Mouse (Mus musculus) cerebellum, adult 11-12 months (tissue): ENCODE measurements around the gene Cirbp.
"Not testable (repeated sequence)": the region's sequence is repeated elsewhere in the genome, so short reads cannot be mapped to it uniquely, and the experiment has no call there.

Source experiments
- DNase-seq: peaks from one replicate; pipeline ENCODE4 v3.0.0; 2022

Cirbp gene

DNA sequence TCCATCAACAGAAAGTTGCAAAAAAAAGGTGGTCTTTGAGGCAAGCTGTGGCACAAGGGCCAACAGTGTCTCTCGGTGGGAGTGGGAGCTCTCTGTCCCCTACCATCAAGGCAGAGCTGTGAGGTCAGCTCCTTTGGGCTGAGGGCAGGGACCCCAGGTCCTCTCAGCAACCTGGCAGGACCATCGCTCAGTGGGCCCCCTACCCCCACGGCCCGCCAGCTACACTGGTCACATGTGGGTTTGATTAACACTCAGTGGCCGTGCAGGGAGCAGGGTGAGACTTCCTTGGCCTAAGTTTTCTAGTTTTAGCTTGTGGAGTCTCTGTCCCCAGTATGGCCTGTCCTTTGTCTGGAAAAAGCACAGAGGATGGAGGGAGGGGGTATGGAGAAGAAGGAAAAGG lies 15.0 kb downstream of the Cirbp start:
- DNase-seq = peak; percentile 43

DNA sequence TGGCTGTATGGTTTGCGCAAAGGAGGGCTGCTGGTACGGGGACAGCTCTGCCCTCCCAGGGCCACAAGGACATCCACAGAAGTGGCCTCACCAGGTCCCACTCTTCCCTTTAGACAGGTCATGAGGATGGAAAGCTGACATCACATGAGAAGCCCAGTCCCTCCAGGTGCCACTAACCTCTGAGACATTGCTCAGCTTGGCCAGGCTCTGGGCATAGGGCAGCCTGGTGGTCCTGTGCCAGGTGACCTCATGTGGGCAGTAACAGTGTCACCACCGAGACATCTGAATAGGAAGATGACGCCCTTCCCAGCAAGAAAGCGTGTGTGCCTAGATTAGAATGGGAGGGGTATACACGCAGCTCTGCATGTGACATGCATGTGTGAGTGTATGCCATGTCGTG lies 16.8 kb downstream of the Cirbp start:
- DNase-seq = no peak

DNA sequence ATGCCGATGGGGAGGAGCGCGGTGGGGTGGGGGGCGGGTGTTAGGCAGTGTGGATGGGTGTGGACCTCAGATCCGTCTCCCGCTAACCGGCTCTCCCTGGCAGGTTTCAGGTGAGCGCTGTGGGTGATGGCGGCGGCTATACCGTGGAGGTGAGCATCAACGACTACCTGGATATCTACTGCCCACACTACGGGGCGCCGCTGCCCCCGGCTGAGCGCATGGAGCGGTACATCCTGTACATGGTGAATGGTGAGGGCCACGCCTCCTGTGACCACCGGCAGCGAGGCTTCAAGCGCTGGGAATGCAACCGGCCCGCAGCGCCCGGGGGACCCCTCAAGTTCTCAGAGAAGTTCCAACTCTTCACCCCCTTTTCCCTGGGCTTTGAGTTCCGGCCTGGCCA lies 20.9 kb downstream of the Cirbp start:
- DNase-seq = no peak

DNA sequence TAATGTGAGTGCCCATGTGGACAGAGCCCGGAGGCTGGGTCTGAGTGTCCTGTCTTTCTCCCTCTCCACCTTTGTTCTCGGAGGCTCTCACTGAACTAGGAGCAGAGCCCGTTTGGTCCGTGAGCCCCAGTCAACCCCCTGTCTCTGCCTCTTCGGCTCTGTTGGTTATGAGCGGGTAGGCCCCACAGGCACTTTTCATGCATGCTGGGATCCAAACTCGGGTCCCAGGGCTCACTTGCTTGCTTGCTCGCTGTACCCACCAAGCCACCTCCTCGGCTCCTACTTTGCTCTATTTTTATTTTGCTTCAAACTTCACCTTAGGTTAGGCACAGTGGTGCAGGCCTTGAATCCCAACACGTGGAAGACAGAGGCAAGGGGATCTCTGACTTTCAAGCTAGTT lies 22.0 kb downstream of the Cirbp start:
- DNase-seq = no peak

DNA sequence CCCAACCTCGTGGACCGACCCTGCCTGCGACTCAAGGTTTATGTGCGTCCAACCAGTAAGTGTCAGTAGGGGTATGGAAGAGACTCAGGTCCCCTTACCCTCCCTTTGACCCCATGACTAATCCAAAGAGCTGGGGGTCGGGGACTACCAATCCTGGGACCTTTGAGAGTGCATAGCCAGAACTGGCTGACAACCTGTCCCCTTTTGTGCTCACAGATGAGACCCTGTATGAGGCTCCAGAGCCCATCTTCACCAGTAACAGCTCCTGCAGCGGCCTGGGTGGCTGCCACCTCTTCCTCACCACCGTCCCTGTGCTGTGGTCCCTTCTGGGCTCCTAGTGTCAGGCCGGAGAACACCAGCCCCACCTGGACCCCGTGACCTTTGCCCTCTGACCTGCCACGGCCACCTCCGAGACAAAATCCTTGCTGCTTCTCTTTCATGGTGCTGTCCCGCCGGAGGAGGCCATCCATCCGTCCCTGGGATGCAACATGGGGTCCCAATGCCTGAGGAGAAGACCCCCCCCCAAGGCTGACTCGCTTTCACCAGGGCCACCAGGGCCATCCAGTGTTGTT lies 22.8 kb downstream of the Cirbp start:
- no peak for DNase-seq

DNA sequence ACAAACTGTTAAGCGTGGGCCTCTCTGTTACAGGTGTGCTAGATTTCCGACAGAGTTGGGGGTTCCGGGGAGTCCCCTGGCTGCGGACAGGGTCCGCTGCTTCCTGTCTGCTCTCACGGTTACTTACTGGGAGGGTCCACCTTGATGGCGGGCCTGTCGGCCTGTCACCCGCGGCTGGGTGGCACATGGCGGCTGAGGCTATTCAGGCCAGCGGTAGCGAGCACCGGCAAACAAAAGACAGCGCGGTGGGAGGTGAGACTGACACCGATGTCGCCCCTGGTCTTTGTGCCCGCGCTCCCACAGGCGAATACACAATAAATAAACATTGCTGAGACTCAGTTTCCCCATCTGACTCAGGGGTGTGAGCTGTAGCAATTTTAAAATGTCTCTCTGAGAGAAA lies 24.2 kb downstream of the Cirbp start:
- peak; percentile 14 for DNase-seq

DNA sequence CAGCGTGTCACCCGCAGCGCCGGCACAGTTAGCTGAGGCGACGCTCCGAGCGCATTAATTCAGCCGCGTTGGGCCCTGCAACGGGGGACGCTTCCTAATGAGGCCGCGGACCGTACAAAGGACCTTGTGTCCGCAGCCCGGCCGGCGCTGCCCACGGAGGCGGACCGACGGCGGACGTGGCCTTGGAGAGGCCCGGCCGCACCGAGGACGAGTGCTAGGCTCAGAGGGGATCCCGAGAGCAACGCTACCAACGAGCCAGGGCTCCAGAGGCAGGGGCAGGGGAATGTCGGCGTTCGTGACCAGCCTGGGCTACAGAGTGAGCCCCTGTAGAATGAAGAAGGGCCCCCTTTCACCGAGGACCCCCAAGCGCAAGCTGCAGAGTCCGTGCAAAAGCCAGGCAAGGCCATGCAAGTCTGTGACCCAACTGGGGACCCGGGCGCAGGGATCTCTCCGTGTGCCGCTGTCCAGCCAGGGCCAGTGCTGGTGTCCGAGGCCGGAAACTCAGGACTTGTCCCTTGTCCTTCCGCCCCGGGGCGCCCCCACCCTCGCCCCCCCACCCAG lies 24.8 kb downstream of the Cirbp start:
- peak; percentile 39 for DNase-seq

DNA sequence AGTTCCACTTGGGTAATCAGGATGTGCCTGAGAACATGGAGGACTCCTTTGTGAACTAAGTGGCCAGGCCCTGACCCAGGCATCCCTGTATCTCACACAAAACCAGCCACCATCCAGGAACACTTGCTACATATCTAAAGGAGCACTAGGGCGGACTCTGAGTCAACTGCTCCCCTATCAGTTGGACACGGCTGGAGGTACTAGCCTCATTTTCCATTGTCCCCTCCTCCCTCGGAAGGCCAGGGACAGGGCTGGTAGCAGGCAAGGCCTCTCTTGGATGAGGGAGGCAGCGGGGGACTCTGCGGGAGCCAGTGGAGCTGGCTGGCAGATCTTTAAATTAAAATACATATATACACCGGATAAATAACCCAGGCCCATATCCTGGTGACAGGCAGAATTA lies 28.2 kb downstream of the Cirbp start:
- no peak for DNase-seq

DNA sequence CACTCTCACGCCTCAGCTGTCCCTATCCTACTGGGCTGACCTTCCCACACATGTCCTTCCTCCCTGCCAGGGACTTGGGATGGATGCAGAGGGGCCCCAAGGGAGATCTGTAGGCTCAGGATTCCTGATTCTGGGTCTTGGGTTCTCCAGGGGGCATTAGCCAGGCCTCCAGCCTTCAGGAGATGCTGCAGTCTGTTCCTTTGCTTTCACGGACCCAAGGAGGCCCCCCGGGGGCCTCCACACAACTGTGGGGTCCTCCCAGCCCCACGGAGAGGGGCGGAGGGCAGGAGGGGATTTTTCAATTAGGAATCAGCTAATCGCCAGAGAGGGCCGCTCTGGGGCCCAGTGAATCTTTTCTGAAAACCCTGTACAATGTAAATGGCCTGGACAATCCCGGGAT lies 28.7 kb downstream of the Cirbp start:
- DNase-seq = no peak

DNA sequence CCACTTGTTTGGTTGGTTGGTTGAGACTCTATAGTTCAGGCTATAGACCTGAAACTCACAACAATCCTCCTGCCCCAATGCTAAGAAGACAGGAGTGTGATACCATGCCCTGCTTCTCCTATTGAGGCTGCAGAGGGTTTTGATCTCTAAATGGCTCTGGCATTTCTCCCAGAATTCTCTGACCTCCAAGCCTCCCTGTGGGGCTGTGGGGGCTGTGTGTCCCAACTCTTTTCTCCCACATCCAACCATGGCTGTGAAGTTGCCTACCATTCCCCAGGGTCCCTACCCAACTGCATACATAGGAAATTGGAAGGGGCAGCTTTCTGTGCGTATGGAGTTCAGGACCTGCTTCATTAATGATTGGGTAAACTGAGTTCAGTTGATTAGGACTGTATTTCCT lies 30.4 kb downstream of the Cirbp start:
- DNase-seq = no peak

DNA sequence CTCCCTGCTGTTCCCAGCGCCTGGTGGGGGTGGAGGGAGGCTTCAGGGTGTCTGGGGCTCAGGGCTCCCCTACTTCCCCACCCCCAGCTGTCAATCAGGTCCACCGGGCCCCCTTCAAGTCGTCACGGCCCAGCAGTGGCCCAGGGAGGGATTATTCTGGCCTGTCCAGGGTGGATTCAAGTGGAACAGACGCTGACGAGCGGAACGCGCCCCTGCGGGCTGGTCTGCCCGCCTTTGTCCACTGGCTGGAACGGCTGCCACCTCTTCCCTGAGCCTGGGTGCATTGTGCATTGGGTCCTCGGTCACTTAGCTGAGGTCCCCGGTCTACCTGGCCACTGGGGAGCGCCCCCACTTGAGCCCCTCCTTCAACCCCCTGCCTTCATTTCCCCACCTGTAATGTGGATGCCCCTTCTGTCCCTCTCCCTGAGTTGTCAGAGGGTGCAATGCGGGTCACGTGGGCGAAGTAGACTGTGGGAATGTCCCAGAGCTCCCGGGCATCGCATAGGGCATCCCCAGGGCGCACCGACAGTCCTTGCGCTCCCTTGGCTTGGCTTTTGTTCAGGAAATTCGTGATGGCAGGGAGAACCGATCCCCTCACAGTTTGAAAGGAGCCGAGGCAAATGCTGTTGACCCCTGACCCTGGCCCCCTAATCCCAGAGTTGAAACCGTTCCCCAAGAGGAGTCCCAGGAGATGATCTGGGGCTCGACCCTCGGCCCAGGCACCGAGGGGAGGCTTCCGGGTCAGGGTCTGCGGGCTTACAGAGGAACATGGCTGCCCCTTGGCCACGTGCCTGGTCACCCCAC lies 31.2 kb downstream of the Cirbp start:
- no peak for DNase-seq

DNA sequence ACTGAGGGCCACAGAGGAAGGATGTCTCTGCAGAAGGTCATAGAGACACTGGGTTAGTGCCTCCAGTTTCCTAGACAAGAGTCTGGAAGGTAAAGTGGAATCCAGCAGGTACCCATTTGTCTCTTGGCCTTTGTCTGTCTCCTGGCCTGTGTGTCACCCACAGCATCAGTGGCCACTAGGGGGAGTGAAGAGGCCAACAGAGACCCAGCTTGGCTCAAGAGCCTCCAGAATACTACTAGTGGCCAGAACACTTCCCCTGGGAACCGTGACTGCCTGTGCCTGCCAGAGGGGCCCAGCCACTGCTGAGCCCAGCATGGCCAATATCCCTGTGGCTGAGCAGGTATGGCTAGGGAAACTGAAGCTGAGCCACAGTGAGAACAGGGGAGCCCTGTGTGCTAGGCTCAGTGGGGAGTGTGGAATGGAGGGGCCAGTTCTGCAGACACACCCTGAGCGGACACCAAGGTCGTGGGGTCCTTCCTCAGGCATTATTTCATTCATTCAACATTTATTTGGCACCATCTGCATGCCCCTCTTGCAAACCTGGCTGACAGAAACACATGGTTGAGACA lies 33.7 kb downstream of the Cirbp start:
- peak; percentile 82 for DNase-seq

DNA sequence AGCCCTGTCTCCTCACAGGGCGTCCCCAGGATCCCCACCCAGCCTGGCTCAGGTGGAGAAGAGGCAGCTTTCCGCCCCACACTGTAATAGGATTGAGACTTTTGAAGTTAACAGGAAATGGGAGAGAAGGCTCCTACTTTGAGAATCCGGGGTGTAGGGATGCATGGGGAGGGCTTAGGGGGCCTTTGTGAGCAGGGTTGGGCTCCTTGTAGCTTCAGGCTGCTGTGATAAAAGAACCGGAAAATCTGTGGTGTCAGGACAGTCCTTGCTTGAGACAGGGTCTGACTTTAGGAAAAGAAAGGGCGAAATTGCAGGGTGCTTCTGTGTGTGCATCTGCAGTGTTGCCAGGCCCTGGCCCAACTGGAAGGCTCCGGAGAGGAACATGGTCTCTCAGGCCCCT lies 34.7 kb downstream of the Cirbp start:
- no peak for DNase-seq

DNA sequence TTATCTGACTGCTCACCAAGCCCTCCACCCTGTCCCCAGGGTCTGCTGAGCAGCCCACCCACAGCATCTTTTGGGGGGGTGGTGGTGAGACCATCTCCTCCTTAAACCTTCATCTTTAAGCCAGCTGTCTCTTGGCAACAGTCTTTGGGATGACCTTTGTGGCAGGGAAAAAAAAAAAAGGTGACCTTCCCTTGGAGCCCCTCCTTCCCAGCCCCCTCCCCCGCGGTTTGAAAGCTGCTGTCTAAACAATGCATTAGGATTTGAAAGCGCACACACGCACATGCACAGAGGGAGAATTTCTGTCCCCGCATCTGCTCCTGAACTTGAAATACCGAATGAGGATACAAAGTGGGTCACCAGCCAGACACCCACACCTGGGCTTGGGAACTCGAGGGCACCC lies 38.3 kb downstream of the Cirbp start:
- no peak for DNase-seq

DNA sequence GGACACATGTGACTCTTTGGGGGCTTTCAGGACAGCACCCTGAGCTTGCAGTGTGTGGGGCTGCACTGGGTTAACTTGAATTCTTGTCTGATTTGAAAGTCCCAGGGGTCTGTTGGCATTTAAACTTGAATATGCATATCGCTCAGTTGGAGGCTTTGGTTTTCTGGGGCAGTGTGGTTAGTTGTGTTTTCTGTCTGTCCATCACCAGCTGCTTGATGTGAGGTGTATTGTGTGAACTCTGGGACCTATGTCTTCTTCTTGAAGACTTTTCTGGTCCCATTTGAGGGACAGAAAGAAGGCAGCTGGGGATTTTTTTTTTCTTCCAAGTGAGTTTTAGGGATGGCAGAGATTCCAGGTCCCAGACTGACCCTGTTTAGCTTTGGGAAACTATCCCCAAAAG lies 41.4 kb downstream of the Cirbp start:
- DNase-seq = no peak

DNA sequence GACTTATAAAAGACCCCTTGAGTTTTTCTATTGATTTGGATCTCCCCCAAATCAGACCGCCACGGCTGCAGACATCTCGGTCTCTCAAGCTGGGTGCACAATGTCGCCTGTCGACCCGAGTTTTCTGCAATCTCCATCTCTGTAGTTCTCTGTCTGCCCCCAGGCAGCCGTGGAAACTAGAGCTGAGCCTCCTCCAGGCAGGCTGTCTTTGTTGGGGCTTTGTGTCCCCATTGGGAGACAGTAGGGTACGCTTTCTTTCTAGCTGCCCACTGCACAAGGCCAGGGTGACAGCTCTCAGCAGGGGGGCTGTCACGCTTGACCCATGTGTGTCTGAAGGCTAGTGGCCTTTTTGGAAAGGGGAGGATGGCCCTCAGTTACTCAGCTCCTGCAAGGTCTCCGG lies 41.9 kb downstream of the Cirbp start:
- DNase-seq = no peak

DNA sequence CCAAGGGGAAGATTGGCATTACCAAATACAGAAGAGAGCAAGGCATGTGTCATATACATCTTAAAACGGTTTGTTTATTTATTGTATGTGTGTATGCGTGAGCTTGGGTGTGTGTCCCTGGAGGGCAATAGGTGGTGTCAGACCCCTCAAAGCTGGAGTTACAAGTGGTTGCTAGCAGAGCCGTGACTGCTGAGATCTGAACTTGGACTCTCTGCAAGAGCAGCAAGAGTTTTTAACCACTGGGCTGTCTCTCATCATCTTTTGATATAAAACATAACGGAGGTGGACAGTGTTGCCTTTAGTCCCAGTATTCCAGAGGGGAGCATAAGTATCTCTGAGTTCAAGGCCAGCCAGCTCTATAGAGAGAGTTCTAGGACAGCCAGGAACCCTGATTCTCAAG lies 42.5 kb downstream of the Cirbp start:
- DNase-seq = no peak

DNA sequence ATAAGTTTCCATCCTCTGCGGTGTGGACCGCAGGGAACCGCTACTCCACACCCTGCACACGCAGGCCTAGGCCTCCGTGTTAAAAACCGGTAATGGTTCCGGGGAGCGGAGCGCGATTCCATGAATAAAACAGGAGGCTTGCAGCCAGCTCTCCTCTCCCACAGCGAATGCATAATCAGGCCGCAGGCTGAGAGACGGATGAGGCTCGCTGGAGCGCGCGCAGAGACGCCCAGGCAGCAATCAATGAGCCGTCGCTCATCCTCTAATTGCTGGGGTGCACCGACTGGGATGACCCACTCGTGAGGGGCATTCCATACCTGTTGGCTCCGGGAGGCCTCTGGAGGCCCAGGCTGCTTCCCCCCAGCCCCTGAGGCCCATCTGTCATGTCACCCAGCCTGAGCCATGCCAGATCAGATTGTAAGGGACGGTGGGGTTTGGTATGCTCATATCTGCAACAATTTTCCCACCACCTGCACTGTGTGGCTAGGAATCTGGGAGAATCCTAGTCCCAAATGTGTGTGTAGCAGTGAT lies 43.1 kb downstream of the Cirbp start:
- DNase-seq = no peak

DNA sequence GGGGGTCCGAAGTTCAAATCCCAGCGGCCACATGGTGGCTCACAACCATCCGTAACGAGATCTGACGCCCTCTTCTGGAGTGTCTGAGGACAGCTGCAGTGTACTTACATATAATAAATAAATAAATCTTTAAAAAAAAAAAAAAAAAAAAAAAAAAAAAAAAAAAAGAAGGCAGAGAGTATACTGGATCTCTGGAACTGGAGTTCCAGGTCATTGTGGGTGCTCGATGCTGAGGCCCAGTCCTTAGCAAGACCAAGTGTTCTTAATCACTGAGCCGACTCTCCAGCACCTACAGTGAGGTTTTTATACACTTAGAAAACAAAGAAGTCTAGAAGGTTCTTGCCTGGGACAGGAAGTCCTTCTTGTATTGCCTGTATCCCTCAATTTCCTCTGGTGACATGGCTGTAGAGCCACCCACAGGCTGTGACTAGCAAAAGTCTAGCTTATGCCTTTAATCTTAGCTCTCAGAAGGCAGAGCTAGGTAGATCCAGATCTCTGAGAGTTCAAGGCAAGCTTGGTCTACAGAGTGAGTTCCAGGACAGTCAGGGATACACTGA lies 45.8 kb downstream of the Cirbp start:
- DNase-seq = not testable (repeated sequence)

DNA sequence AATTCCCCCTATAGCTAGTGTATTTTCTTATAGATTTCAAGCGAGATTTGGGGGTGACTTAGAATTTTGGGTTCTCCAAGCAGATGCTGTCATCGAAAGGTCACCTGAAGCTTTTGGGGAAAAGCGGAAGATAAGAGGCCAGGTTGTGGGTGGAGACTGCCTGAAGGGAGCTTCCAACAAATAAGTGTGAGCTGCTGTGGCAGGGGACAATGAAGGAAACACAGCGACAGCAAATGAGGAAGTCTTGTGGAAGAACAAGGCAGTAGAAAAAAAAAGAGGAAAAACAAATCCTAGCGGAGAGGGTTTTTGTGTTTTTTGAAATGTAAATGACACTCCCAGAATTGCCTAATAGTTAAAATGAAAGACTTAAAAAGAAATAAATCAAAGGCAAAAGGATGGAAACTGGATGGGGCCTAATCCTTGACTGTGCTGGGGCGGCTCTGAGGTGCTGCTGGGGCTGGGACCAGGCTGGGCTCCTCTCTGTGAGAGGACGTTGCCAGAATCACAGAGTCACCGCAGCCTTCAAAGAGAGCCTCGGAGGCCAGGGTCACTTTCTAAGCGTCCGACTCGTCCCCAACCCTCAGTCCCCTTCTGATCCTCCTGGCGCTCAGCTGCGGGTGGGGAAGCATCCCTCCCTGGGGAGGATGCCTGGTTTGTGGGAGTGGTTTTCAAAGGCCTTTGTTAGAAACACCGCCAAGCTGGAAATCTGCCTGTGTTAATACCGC lies 49.4 kb downstream of the Cirbp start:
- DNase-seq = no peak

DNA sequence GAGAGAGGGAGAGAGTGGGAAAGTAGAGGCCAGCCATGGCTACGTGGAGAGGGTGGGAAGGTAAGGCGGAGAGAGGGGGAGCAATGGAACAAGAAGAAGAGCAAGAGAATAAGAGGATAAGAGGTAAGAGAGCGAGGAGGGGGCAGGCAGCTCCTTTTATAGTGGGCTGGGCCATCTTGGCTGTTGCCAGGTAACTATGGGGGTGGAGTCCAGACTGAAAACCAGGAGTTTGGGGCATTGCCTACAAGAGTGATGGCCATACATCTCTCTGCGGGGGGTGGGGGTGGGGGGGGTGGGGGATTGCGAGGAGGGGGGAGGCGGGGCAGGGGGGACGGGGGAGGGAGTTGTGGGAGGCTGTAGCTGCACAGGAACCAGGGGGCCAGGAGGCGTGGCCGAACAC lies 54.9 kb downstream of the Cirbp start:
- DNase-seq = no peak
